Mouse (Mus musculus): ENCODE measurements around the gene Yipf7. TPM values are rescaled to one million over a fixed set of nuclear protein-coding genes. Genes with fewer than 3 reads are reported as not detected.

Yipf7 gene
- total and polyA plus RNA-seq, 2 experiments from 2014 or later: 103 to 107 TPM

DNA sequence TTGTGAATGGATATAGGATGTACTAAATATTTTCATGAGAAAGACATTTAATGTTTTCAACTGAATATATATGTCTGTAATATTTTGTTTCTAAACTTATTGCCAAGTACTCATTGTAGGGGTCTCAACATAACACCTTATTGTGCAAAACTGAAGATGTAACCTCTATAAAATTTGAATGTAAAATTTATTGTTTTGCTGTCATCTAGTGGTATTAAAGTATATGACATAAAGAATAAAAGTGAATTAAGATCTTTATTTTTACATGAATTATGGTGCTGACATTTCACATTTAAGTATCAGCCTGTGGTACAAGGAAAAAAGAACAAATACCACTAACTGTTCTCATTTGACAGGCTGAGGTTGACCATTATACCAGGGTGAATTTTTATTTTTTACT is 18.5 kb downstream of the Yipf7 start:
- H3K9ac ChIP-seq (replicated peaks; ENCODE audit: low read depth, low read length): no peak overlapping the region
- H3K27me3 ChIP-seq (ENCODE audit: control insufficient read depth, insufficient read depth, low read length): no peaks in the 10 kb centered on the region
- no peak overlapping the region for H3K27ac ChIP-seq (ENCODE audit: low read depth)
- no peak overlapping the region for H3K4me2 ChIP-seq (ENCODE audit: low read depth, low read length)
- H3K9me3 ChIP-seq (replicated peaks; ENCODE audit: control insufficient read depth, low read length): no peaks in the 10 kb centered on the region
- ATAC-seq (ENCODE audit: insufficient read depth, low read depth): no peak
- no peak overlapping the region for H3K4me3 ChIP-seq (ENCODE audit: low read depth, low read length)
- peaks cover 11% of the 10 kb centered on the region for H3K36me3 ChIP-seq (replicated peaks; ENCODE audit: control insufficient read depth, insufficient read depth, low read length)
- H3K4me1 ChIP-seq (ENCODE audit: control insufficient read depth, insufficient read depth): no peaks in the 10 kb centered on the region
- no peak for DNase-seq (ENCODE audit: low spot score)
- no peak for TF ChIP-seq EP300 (IDR thresholded peaks at IDR 0.05; ENCODE audit: low read depth)
- no peak for TF ChIP-seq CTCF (IDR thresholded peaks at IDR 0.05; ENCODE audit: low read depth)

DNA sequence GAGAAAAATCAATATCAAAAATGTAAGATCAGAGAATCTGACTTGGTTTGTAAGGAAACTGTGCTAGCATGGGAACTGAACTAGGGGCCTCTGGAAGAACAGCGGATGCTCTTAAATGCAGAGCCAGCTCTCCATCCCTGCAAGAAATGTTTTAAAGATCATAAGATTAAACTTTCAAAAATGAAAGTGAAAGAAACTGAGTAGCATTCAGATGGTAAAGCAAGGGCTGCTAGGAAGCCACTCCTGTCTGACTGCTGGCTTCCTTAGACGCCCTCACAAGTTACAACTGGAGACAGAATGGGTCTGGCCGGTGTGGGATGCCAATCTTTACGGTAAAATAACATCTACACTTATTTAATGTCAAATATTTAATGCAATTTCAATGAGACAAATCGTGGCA is 20.4 kb downstream of the Yipf7 start:
- H3K4me1 ChIP-seq (ENCODE audit: control insufficient read depth, insufficient read depth): no peaks in the 10 kb centered on the region
- peak overlapping the region; percentile 30 for H3K4me2 ChIP-seq (ENCODE audit: low read depth, low read length)
- DNase-seq (ENCODE audit: low spot score) (no peak), ATAC-seq (ENCODE audit: insufficient read depth, low read depth) (no peak)
- H3K36me3 ChIP-seq (replicated peaks; ENCODE audit: control insufficient read depth, insufficient read depth, low read length): peaks cover 14% of the 10 kb centered on the region
- TF ChIP-seq CTCF (IDR thresholded peaks at IDR 0.05; ENCODE audit: low read depth) (no peak), EP300 (IDR thresholded peaks at IDR 0.05; ENCODE audit: low read depth) (no peak)
- no peak overlapping the region for H3K4me3 ChIP-seq (ENCODE audit: low read depth, low read length)
- WGBS: 56% methylated on average over 5 of the region's 5 CpGs
- no peaks in the 10 kb centered on the region for H3K9me3 ChIP-seq (replicated peaks; ENCODE audit: control insufficient read depth, low read length)
- no peak overlapping the region for H3K27ac ChIP-seq (ENCODE audit: low read depth)
- no peaks in the 10 kb centered on the region for H3K27me3 ChIP-seq (ENCODE audit: control insufficient read depth, insufficient read depth, low read length)
- no peak overlapping the region for H3K9ac ChIP-seq (replicated peaks; ENCODE audit: low read depth, low read length)

DNA sequence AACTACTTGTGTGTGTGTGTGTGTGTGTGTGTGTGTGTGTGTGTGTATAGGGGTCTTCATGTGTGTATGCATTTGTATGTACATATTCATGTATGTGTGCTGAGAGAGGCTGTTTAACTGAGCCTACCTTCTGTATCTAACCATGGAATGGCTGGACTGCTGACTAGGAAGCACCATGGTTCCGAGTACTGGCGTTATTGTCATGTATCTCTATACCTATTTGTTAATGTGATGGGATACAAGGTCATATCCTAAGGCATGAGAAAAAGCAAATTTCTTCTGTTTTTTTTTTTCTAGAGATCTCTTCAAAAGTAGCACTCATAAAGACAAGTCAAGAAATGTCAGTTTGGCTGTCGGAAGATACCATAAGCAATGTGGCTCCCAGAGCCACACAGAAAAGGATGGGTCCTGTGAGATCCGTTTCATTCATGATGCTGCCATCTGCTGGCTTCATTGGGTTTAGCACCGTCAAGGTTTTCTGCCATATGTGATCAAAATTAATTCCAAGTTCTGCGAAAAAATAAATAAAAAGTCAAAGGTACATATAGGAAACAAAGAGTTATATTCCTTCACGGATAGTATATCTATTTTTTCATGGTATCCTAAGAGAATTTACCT is 21.7 kb downstream of the Yipf7 start:
- 33% methylated on average over 7 of the region's 7 CpGs for WGBS
- Histone ChIP-seq H3K9ac (replicated peaks; ENCODE audit: low read depth, low read length) (no peak overlapping the region), H3K9me3 (replicated peaks; ENCODE audit: control insufficient read depth, low read length) (no peaks in the 10 kb centered on the region), H3K4me2 (ENCODE audit: low read depth, low read length) (no peak overlapping the region), H3K27me3 (ENCODE audit: control insufficient read depth, insufficient read depth, low read length) (no peaks in the 10 kb centered on the region), H3K4me3 (ENCODE audit: low read depth, low read length) (no peak overlapping the region), H3K36me3 (replicated peaks; ENCODE audit: control insufficient read depth, insufficient read depth, low read length) (peaks cover 18% of the 10 kb centered on the region), H3K4me1 (ENCODE audit: control insufficient read depth, insufficient read depth) (no peaks in the 10 kb centered on the region), H3K27ac (ENCODE audit: low read depth) (no peak overlapping the region)
- ATAC-seq (ENCODE audit: insufficient read depth, low read depth): no peak
- no peak for DNase-seq (ENCODE audit: low spot score)
- peak; percentile 70 for TF ChIP-seq CTCF (IDR thresholded peaks at IDR 0.05; ENCODE audit: low read depth)
- no peak for TF ChIP-seq EP300 (IDR thresholded peaks at IDR 0.05; ENCODE audit: low read depth)

DNA sequence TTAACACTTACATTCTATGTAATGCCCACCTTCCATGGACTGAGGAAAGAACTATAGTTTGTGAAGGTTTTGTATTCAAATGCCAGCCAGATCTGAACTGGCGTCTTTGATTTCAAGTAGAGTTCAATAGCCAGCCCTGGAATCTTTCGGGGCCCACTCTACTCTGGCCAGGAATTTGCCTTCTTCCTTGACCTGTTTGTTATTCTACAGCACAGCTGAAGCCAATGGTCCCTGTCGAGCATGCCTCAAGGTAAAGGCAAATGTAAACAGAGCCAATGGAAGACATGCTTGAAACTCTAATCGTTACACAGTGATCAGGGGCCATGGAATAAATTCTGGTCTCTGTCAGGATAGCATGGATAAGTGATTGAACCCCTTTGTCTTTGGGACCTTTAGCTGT is 30.2 kb downstream of the Yipf7 start:
- H3K4me3 ChIP-seq (ENCODE audit: low read depth, low read length): no peak overlapping the region
- H3K27me3 ChIP-seq (ENCODE audit: control insufficient read depth, insufficient read depth, low read length): no peaks in the 10 kb centered on the region
- 75% methylated on average over 4 of the region's 4 CpGs for WGBS
- no peak for ATAC-seq (ENCODE audit: insufficient read depth, low read depth)
- no peak overlapping the region for H3K9ac ChIP-seq (replicated peaks; ENCODE audit: low read depth, low read length)
- H3K9me3 ChIP-seq (replicated peaks; ENCODE audit: control insufficient read depth, low read length): no peaks in the 10 kb centered on the region
- H3K4me1 ChIP-seq (ENCODE audit: control insufficient read depth, insufficient read depth): no peaks in the 10 kb centered on the region
- no peak overlapping the region for H3K4me2 ChIP-seq (ENCODE audit: low read depth, low read length)
- no peak for DNase-seq (ENCODE audit: low spot score)
- H3K36me3 ChIP-seq (replicated peaks; ENCODE audit: control insufficient read depth, insufficient read depth, low read length): peaks cover 5% of the 10 kb centered on the region; the same call in 1 of the 2 replicates
- H3K27ac ChIP-seq (ENCODE audit: low read depth): no peak overlapping the region
- TF ChIP-seq CTCF (IDR thresholded peaks at IDR 0.05; ENCODE audit: low read depth) (no peak), EP300 (IDR thresholded peaks at IDR 0.05; ENCODE audit: low read depth) (no peak)

DNA sequence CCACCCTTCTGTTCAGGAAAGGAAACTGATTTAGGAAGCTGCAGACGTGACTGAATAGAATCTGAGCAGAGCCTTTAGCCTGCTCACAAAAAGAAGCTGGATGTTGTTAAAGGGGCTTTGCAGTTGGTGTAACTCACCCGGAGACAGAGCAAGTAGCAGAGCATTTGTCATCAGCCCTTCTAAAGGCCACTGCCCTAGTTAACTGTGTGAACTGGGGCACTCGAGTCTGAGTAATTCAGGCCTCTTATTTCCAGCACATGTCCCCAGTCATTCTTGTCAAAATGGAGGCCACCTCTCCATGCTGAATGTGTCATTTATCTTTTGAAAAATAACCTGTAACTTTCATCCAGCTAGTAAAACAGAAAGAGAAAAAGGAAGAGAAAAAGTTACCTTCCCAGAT is 30.8 kb downstream of the Yipf7 start:
- no peaks in the 10 kb centered on the region for H3K4me1 ChIP-seq (ENCODE audit: control insufficient read depth, insufficient read depth)
- TF ChIP-seq EP300 (IDR thresholded peaks at IDR 0.05; ENCODE audit: low read depth) (no peak), CTCF (IDR thresholded peaks at IDR 0.05; ENCODE audit: low read depth) (no peak)
- H3K4me2 ChIP-seq (ENCODE audit: low read depth, low read length): no peak overlapping the region
- H3K4me3 ChIP-seq (ENCODE audit: low read depth, low read length): no peak overlapping the region
- WGBS: 55% methylated on average over 3 of the region's 3 CpGs
- no peaks in the 10 kb centered on the region for H3K9me3 ChIP-seq (replicated peaks; ENCODE audit: control insufficient read depth, low read length)
- H3K36me3 ChIP-seq (replicated peaks; ENCODE audit: control insufficient read depth, insufficient read depth, low read length): no peaks in the 10 kb centered on the region; the same call in 1 of the 2 replicates
- DNase-seq (ENCODE audit: low spot score): no peak
- no peak overlapping the region for H3K27ac ChIP-seq (ENCODE audit: low read depth)
- H3K27me3 ChIP-seq (ENCODE audit: control insufficient read depth, insufficient read depth, low read length): no peaks in the 10 kb centered on the region
- no peak overlapping the region for H3K9ac ChIP-seq (replicated peaks; ENCODE audit: low read depth, low read length)
- no peak for ATAC-seq (ENCODE audit: insufficient read depth, low read depth)

DNA sequence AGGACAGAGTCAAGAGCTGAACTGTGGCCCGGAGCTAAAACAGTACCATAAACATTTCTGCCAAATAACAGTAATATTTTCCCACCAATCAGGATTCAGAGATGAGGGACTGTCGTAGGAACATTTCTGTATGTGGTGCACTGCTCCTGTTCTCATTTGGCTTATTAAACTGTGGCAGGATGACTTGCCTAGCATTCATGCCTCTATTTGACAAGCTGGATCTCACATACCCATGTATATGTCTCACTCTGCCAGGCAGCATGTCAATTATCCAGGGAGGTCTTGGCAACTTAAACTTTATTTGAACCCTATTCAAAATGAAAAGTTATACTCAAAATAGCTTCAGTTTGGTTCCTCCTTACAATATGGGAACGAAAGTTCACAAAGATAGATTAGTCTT is 35.4 kb downstream of the Yipf7 start:
- ATAC-seq (ENCODE audit: insufficient read depth, low read depth): no peak
- no peak for DNase-seq (ENCODE audit: low spot score)
- no peak overlapping the region for H3K27ac ChIP-seq (ENCODE audit: low read depth)
- H3K4me2 ChIP-seq (ENCODE audit: low read depth, low read length): no peak overlapping the region
- H3K27me3 ChIP-seq (ENCODE audit: control insufficient read depth, insufficient read depth, low read length): no peaks in the 10 kb centered on the region
- no peaks in the 10 kb centered on the region for H3K9me3 ChIP-seq (replicated peaks; ENCODE audit: control insufficient read depth, low read length)
- TF ChIP-seq EP300 (IDR thresholded peaks at IDR 0.05; ENCODE audit: low read depth) (no peak), CTCF (IDR thresholded peaks at IDR 0.05; ENCODE audit: low read depth) (no peak)
- WGBS: 73% methylated on average over 3 of the region's 3 CpGs
- H3K4me3 ChIP-seq (ENCODE audit: low read depth, low read length): no peak overlapping the region
- H3K4me1 ChIP-seq (ENCODE audit: control insufficient read depth, insufficient read depth): no peaks in the 10 kb centered on the region
- no peaks in the 10 kb centered on the region; the same call in 1 of the 2 replicates for H3K36me3 ChIP-seq (replicated peaks; ENCODE audit: control insufficient read depth, insufficient read depth, low read length)
- no peak overlapping the region for H3K9ac ChIP-seq (replicated peaks; ENCODE audit: low read depth, low read length)

Measured in heart, postnatal 0 days (tissue).